Mouse (Mus musculus): ENCODE data around the gene Spg21. TPM values are rescaled to one million over a fixed set of nuclear protein-coding genes. Genes with fewer than 3 reads are reported as not detected.

The Spg21 gene
- 3.8 and 5.6 TPM in 2 replicates for polyA plus RNA-seq (2012; rRNA removed)

DNA sequence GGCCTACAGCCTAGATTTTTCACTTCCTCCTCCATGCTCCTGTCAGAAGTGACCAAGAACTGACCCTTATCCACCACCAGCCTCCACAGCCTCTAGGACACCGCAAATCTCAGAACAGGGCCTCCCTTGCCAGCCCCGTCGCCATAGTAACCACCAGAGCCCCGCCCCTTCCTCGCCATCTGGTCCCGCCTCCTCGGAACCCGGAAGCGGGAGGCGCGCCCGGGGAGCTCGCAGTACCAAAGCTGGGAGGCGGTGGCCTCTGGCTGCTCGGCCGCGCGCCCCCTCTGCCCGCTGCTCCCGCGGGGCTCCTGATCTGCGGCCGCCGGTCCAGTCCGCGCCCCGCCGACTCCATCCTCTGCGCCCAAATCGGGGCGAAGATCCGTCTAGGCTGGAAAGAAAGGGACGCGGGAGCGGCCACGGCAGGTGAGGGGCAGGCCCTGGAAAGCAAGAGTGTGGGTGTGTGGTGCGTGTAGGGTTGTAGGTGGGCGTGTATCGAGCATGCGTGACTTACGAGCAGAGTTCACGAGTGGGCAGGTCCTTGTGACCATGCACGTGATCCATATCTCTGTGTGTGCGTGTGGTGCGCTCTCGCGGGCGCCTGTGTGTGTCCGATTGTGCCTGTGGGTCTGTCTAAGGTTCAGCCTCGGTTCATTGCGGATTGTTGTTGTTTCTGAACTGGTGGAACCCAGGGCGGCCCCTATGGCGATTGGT lies at the start of gene Spg21:
Gene Spg21 (plus strand): TSS at position 216 of the 711 bp plus-strand sequence.

GRCm38 (mm10) chr9:65422760-65423501 lies 37.8 kb upstream of the Spg21 start, which contains the start of gene Slc51b:
TSS of gene Slc51b (minus strand) at chr9:65422955.

GRCm38 (mm10) chr9:65435671-65436301 lies 25.0 kb upstream of the Spg21 start, which contains the start of gene Mtfmt:
TSS of gene Mtfmt (plus strand) at chr9:65435782.

DNA sequence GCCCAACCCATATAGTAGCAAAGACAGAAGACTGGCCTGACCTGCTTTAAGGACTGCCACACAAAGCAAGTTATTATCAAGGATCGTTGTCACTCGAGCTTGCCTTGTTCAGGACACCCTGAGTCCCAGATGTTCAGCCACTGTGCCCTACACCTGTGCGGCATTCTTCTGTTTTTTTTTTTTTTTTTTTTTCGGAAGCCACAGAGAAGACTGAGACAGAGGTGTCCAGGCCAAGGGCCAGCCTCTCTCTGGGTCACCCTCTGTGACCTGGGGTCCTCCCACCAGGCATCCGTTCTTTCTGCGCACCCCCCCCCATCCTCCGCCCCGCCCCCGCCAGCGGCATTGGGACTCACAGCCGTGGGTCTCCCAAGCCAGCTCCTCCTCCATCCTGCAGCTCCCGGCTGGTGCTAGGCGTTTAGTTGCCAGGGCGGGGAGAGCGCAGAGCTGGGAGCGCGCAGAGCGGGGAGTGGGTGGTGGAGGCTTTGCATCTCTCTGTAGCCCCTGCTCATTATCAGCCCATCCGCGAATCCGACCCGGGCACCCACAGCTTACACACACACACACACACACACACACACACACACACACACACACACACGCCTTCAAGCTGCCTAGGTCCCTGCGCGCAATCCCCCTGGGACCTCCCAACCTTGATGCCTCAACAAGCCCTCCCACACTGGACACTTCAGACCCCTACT lies 59.2 kb downstream of the Spg21 start, which contains the start of gene Ankdd1a:
Gene Ankdd1a (minus strand): TSS at position 387 of the 698 bp plus-strand sequence.

Other genes with a start within 250 kb of the Spg21 start
- gene Cilp, start 195.8 kb upstream of the Spg21 start, polyA plus RNA-seq (2012; rRNA removed) = 4.9 and 6.3 TPM in 2 replicates
- 5.0 and 5.6 TPM in 2 replicates for gene Clpx, start 166.7 kb upstream of the Spg21 start, polyA plus RNA-seq (2012; rRNA removed)
- 5.3 and 10.1 TPM in 2 replicates for gene Pdcd7, start 114.8 kb upstream of the Spg21 start, polyA plus RNA-seq (2012; rRNA removed)
- 0.10 and 0.16 TPM in 2 replicates for gene Ubap1l, start 99.9 kb upstream of the Spg21 start, polyA plus RNA-seq (2012; rRNA removed)
- 0.22 and 0.25 TPM in 2 replicates for gene Kbtbd13, start 69.3 kb upstream of the Spg21 start, polyA plus RNA-seq (2012; rRNA removed)
- gene Rasl12, start 62.4 kb upstream of the Spg21 start, polyA plus RNA-seq (2012; rRNA removed) = 7.5 and 8.4 TPM in 2 replicates
- not detected in 2 replicates for gene Slc51b, start 38.0 kb upstream of the Spg21 start, polyA plus RNA-seq (2012; rRNA removed)
- 1.9 and 2.9 TPM in 2 replicates for gene Mtfmt, start 25.2 kb upstream of the Spg21 start, polyA plus RNA-seq (2012; rRNA removed)
- 0.05 and 0.16 TPM in 2 replicates for gene Ankdd1a, start 59.2 kb downstream of the Spg21 start, polyA plus RNA-seq (2012; rRNA removed)
- gene Plekho2, start 119.1 kb downstream of the Spg21 start, polyA plus RNA-seq (2012; rRNA removed) = 8.1 and 9.6 TPM in 2 replicates
- gene Pif1, start 126.2 kb downstream of the Spg21 start, polyA plus RNA-seq (2012; rRNA removed) = 1.0 TPM in 2 replicates
- gene Rbpms2, start 168.7 kb downstream of the Spg21 start, polyA plus RNA-seq (2012; rRNA removed) = 38.2 and 60.8 TPM in 2 replicates
- gene Oaz2, start 207.1 kb downstream of the Spg21 start, polyA plus RNA-seq (2012; rRNA removed) = 37.9 and 72.6 TPM in 2 replicates

Measured in stomach, adult 2 months (tissue).